Mouse (Mus musculus) forebrain, embryonic 13.5 days (tissue): Measurements from ENCODE around the gene Lyrm4. TPM values are rescaled to one million over a fixed set of nuclear protein-coding genes. Genes with fewer than 3 reads are reported as not detected.

Source experiments
- ATAC-seq: fragments of 200-750 bp; cut with Nextera tagmentation; 2 replicates; pipeline ENCODE4 v1.8.0; 2017
- H3K27ac ChIP-seq: fragments of 300-500 bp; sonication (generic); 2 replicates; pipeline ENCODE4 v1.5.1; 2015; ENCODE audit warnings: inconsistent platforms, mild to moderate bottlenecking, moderate library complexity
- H3K27me3 ChIP-seq: fragments of 300-500 bp; sonication (generic); 2 replicates; pipeline ENCODE4 v1.6.1; 2015; ENCODE audit warnings: mild to moderate bottlenecking, inconsistent platforms
- H3K36me3 ChIP-seq: fragments of 300-500 bp; sonication (generic); 2 replicates; pipeline ENCODE4 v1.6.1; 2015; ENCODE audit warnings: mild to moderate bottlenecking, inconsistent platforms; ENCODE audit not compliant: poor library complexity, severe bottlenecking
- H3K4me1 ChIP-seq: fragments of 300-500 bp; sonication (generic); 2 replicates; pipeline ENCODE4 v1.6.1; 2015; ENCODE audit warnings: inconsistent platforms
- H3K4me2 ChIP-seq: fragments of 300-500 bp; sonication (generic); 2 replicates; pipeline ENCODE4 v1.6.1; 2015; ENCODE audit warnings: inconsistent platforms, mild to moderate bottlenecking, moderate library complexity
- H3K4me3 ChIP-seq: fragments of 300-500 bp; sonication (generic); 2 replicates; pipeline ENCODE4 v1.5.1; 2015; ENCODE audit warnings: mild to moderate bottlenecking, inconsistent platforms
- H3K9ac ChIP-seq: fragments of 300-500 bp; sonication (generic); 2 replicates; pipeline ENCODE4 v1.6.1; 2015; ENCODE audit warnings: mild to moderate bottlenecking, inconsistent platforms
- H3K9me3 ChIP-seq: fragments of 300-500 bp; sonication (generic); replicated peaks from 2 replicates; pipeline ENCODE4 v1.6.1; 2016; ENCODE audit warnings: inconsistent platforms
- WGBS: fragments of 180-500 bp; shearing (Covaris S2); methylation state at CpG from one replicate; pipeline ENCODE4 v1.1.7; 2015; 5-methylcytosine and 5-hydroxymethylcytosine counted together
- polyA plus RNA-seq: library from polyadenylated mRNA; unstranded; fragments of >200 nt; fragmentation: Nextera tagmentation; extraction: Ambion mirVana; gene quantifications from 2 replicates; pipeline ENCODE4 v1.2.1, GENCODE M21; 2015

Gene Lyrm4
- polyA plus RNA-seq, 1 experiment from 2014 or later: 31.3 TPM

- Histone ChIP-seq H3K36me3 (no peaks in the 10 kb centered on the region), H3K4me1 (no peaks in the 10 kb centered on the region), H3K27ac (no peak overlapping the region), H3K9me3 (no peaks in the 10 kb centered on the region), H3K27me3 (no peaks in the 10 kb centered on the region), H3K4me3 (no peak overlapping the region), H3K4me2 (no peak overlapping the region), H3K9ac (no peak overlapping the region)
- ATAC-seq: peak; percentile 62
- 28% methylated on average over 14 of the region's 14 CpGs for WGBS
Observed at GRCm38 (mm10) chr13:35947354-35948000, 169.8 kb downstream of the Lyrm4 start.

- H3K9me3 ChIP-seq: no peaks in the 10 kb centered on the region
- H3K4me1 ChIP-seq: no peaks in the 10 kb centered on the region
- ATAC-seq: peak; percentile 57; the same call in 1 of the 2 replicates
- H3K27ac ChIP-seq: no peak overlapping the region
- no peak overlapping the region for H3K9ac ChIP-seq
- H3K36me3 ChIP-seq: no peaks in the 10 kb centered on the region
- H3K4me3 ChIP-seq: no peak overlapping the region
- no peak overlapping the region for H3K4me2 ChIP-seq
- H3K27me3 ChIP-seq: no peaks in the 10 kb centered on the region
- WGBS: 75% methylated on average over 20 of the region's 20 CpGs
Observed at GRCm38 (mm10) chr13:35946659-35947353, 170.5 kb downstream of the Lyrm4 start.

GRCm38 (mm10) chr13:35940934-35941333 is 176.4 kb downstream of the Lyrm4 start:
- Histone ChIP-seq H3K36me3 (no peaks in the 10 kb centered on the region), H3K27me3 (no peaks in the 10 kb centered on the region), H3K4me1 (no peaks in the 10 kb centered on the region), H3K4me2 (no peak overlapping the region), H3K9ac (no peak overlapping the region), H3K4me3 (no peak overlapping the region), H3K27ac (no peak overlapping the region), H3K9me3 (no peaks in the 10 kb centered on the region)
- WGBS: 78% methylated on average over 5 of the region's 5 CpGs
- ATAC-seq: no peak

GRCm38 (mm10) chr13:35939871-35940665 is 177.3 kb downstream of the Lyrm4 start:
- Histone ChIP-seq H3K9ac (no peak overlapping the region), H3K4me3 (no peak overlapping the region), H3K27me3 (no peaks in the 10 kb centered on the region), H3K4me2 (no peak overlapping the region), H3K27ac (no peak overlapping the region), H3K4me1 (no peaks in the 10 kb centered on the region), H3K36me3 (no peaks in the 10 kb centered on the region), H3K9me3 (peaks cover 2% of the 10 kb centered on the region)
- WGBS: 72% methylated on average over 18 of the region's 18 CpGs
- no peak for ATAC-seq

GRCm38 (mm10) chr13:35937991-35938390 is 179.3 kb downstream of the Lyrm4 start:
- Histone ChIP-seq H3K4me1 (no peaks in the 10 kb centered on the region), H3K27ac (no peak overlapping the region), H3K9ac (no peak overlapping the region), H3K36me3 (no peaks in the 10 kb centered on the region), H3K9me3 (peaks cover 6% of the 10 kb centered on the region), H3K4me2 (no peak overlapping the region), H3K4me3 (no peak overlapping the region), H3K27me3 (no peaks in the 10 kb centered on the region)
- WGBS: 80% methylated on average over 2 of the region's 2 CpGs
- ATAC-seq: no peak

Other genes with a start within 250 kb of the Lyrm4 start
- 10.5 and 12.7 TPM in 2 replicates for gene Rpp40, start 211.2 kb downstream of the Lyrm4 start, polyA plus RNA-seq
- 1.7 and 1.8 TPM in 2 replicates for gene Ppp1r3g, start 158.7 kb downstream of the Lyrm4 start, polyA plus RNA-seq
- gene Fars2, start 114 bp downstream of the Lyrm4 start, polyA plus RNA-seq: 31.1 and 32.6 TPM in 2 replicates